Mouse (Mus musculus) neural tube, embryonic 11.5 days (tissue): ENCODE measurements around the gene Slc24a3. TPM values are rescaled to one million over a fixed set of nuclear protein-coding genes. Genes with fewer than 3 reads are reported as not detected.

ENCODE experiments used
- ATAC-seq: fragments of 200-750 bp; cut with Nextera tagmentation; 2 replicates; pipeline ENCODE4 v1.8.0; 2017; ENCODE audit warnings: moderate number of reproducible peaks, mild to moderate bottlenecking, moderate TSS enrichment, moderate library complexity; ENCODE audit not compliant: insufficient read depth, low FRiP score, low TSS enrichment
- DNase-seq: peaks from one replicate; pipeline ENCODE4 v3.0.0-alpha.2; 2015; ENCODE audit warnings: low spot score
- H3K27ac ChIP-seq: fragments of 300-500 bp; sonication (generic); 2 replicates; pipeline ENCODE4 v1.5.1; 2014; ENCODE audit warnings: low read depth, mild to moderate bottlenecking, low read length
- H3K27me3 ChIP-seq: fragments of 300-500 bp; sonication (generic); 2 replicates; pipeline ENCODE4 v1.6.1; 2014; ENCODE audit warnings: mild to moderate bottlenecking, low read length, mixed read lengths; ENCODE audit not compliant: control insufficient read depth, insufficient read depth
- H3K36me3 ChIP-seq: fragments of 300-500 bp; sonication (generic); 2 replicates; pipeline ENCODE4 v1.6.1; 2014; ENCODE audit warnings: mild to moderate bottlenecking, low read length, moderate library complexity, mixed read lengths; ENCODE audit not compliant: control insufficient read depth, insufficient read depth
- H3K4me1 ChIP-seq: fragments of 300-500 bp; sonication (generic); 2 replicates; pipeline ENCODE4 v1.6.1; 2014; ENCODE audit warnings: low read length, mixed read lengths; ENCODE audit not compliant: control insufficient read depth, insufficient read depth
- H3K4me2 ChIP-seq: fragments of 300-500 bp; sonication (generic); 2 replicates; pipeline ENCODE4 v1.6.1; 2014; ENCODE audit warnings: low read depth, mild to moderate bottlenecking, moderate library complexity
- H3K4me3 ChIP-seq: fragments of 300-500 bp; sonication (generic); 2 replicates; pipeline ENCODE4 v1.5.1; 2014; ENCODE audit warnings: low read depth, low read length
- H3K9ac ChIP-seq: fragments of 300-500 bp; sonication (generic); 2 replicates; pipeline ENCODE4 v1.6.1; 2014; ENCODE audit warnings: mild to moderate bottlenecking, low read length
- H3K9me3 ChIP-seq: fragments of 300-500 bp; sonication (generic); 2 replicates; pipeline ENCODE4 v1.6.1; 2016; ENCODE audit warnings: low read length; ENCODE audit not compliant: control insufficient read depth
- whole genome bisulfite sequencing: fragments of 180-500 bp; shearing (Covaris S2); extraction: QIAGEN DNeasy Blood & Tissue Kit; methylation state at CpG from one replicate; pipeline ENCODE4 v1.1.7; 2014; 5-methylcytosine and 5-hydroxymethylcytosine counted together
- polyA plus RNA-seq: library from polyadenylated mRNA; unstranded; fragments of >200 nt; fragmentation: Nextera tagmentation; extraction: Ambion mirVana; gene quantifications from 2 replicates; pipeline ENCODE4 v1.2.1, GENCODE M21; 2014

Gene Slc24a3
- polyA plus RNA-seq, 1 experiment from 2014 or later = 6.2 TPM

DNA sequence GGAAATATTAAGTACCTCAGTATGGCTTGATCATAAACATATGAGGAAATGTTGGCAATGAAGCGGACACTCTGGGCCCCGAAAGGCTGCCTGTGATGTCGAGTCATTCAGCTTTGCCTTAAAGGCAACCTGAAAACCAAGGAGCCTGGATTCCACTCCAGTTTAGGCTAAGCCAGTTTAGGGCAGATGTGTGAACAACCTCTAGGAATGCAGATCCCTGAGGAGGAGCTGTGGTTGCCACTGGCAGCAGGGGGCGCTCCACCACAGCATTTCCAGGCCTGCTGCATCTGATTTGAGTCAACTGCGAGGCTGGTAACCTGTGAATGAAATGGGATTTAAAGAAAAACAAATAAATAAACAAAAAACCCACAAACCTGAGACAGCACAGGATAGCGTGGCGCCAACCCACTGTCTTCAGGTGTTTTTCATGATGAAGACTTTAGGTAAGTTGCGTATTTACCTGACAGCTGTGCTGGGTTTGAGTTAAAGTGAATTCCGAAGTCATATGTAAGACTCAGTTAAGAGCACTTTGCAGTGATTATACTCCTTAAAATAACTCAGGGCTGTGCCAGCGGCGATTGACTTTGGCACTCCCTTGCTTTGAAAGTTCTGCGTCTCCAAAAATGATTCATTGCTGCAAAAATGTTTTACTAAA lies 6.4 kb upstream of the Slc24a3 start:
- WGBS = 30% methylated on average over 12 of the region's 12 CpGs

GRCm38 (mm10) chr2:145164086-145164485 lies 3.5 kb upstream of the Slc24a3 start:
- DNase-seq = no peak
- peaks cover 2% of the 10 kb centered on the region; the same call in 1 of the 2 replicates for H3K4me1 ChIP-seq
- H3K4me3 ChIP-seq = no peak overlapping the region
- H3K27ac ChIP-seq = no peak overlapping the region
- no peak overlapping the region for H3K9ac ChIP-seq
- no peaks in the 10 kb centered on the region for H3K27me3 ChIP-seq
- H3K4me2 ChIP-seq = no peak overlapping the region
- H3K9me3 ChIP-seq = no peaks in the 10 kb centered on the region
- 82% methylated on average over 5 of the region's 5 CpGs for WGBS
- no peaks in the 10 kb centered on the region for H3K36me3 ChIP-seq
- no peak for ATAC-seq

More for the DNA sequence above, 6.4 kb upstream of the Slc24a3 start:
- no peak overlapping the region for H3K4me3 ChIP-seq
- H3K36me3 ChIP-seq = no peaks in the 10 kb centered on the region
- peak; percentile 81 for DNase-seq
- H3K4me2 ChIP-seq = no peak overlapping the region
- peak; percentile 60; the same call in 1 of the 2 replicates for ATAC-seq
- no peaks in the 10 kb centered on the region for H3K27me3 ChIP-seq
- no peaks in the 10 kb centered on the region for H3K4me1 ChIP-seq
- no peaks in the 10 kb centered on the region for H3K9me3 ChIP-seq
- H3K9ac ChIP-seq = no peak overlapping the region
- no peak overlapping the region for H3K27ac ChIP-seq

DNA sequence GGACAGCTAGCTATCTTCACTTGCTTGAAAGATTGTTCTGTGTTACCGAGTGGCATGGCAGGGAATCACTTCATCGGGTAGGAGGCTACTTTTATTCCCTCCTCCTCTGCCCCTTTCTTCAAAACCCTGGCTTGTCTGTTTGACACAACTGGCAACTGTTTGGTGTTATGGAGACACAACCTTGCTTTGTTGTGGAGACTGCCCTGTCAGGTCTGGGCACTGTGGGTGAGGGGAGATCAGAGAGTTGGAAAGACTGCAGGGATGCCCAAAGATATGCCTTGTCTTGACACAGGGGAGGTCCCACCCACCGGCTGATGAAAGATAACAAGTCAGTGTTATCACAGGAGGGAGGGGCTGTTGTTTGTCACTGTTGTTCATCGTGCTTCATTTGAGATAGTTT lies 3.0 kb upstream of the Slc24a3 start:
- no peak for DNase-seq
- no peak for ATAC-seq
- Histone ChIP-seq H3K36me3 (no peaks in the 10 kb centered on the region), H3K9ac (no peak overlapping the region), H3K27ac (no peak overlapping the region), H3K4me3 (no peak overlapping the region), H3K27me3 (no peaks in the 10 kb centered on the region), H3K9me3 (no peaks in the 10 kb centered on the region), H3K4me1 (peaks cover 2% of the 10 kb centered on the region; the same call in 1 of the 2 replicates), H3K4me2 (no peak overlapping the region)
- 74% methylated on average over 4 of the region's 4 CpGs for WGBS

DNA sequence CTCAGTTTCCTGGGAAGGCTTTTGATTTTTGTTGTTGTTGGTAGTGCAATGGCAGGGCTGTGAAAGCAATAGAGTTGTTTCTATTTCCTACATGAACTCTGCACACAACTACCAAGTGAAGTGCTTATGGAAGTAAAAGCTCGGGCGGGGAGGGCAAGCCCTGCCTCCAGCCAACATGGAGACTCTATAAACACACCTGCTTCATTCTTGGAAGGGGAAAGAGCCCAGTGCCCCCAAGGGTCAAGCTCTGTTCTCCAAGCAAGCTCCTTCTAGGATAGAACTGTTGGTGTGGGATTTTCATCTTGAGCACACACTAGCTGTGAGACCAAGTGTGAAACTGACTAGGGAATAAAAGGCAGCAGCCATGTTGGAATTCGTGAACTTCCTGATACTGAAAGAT lies 2.5 kb upstream of the Slc24a3 start:
- H3K27ac ChIP-seq = no peak overlapping the region
- ATAC-seq (no peak), DNase-seq (no peak)
- no peak overlapping the region for H3K9ac ChIP-seq
- peaks cover 2% of the 10 kb centered on the region; the same call in 1 of the 2 replicates for H3K4me1 ChIP-seq
- no peaks in the 10 kb centered on the region for H3K27me3 ChIP-seq
- 94% methylated on average over 3 of the region's 3 CpGs for WGBS
- no peaks in the 10 kb centered on the region for H3K9me3 ChIP-seq
- H3K4me3 ChIP-seq = no peak overlapping the region
- no peak overlapping the region for H3K4me2 ChIP-seq
- no peaks in the 10 kb centered on the region for H3K36me3 ChIP-seq

GRCm38 (mm10) chr2:145165854-145166253 lies 1.7 kb upstream of the Slc24a3 start:
- H3K9me3 ChIP-seq = no peaks in the 10 kb centered on the region
- H3K36me3 ChIP-seq = no peaks in the 10 kb centered on the region
- no peaks in the 10 kb centered on the region for H3K27me3 ChIP-seq
- H3K9ac ChIP-seq = no peak overlapping the region
- H3K4me2 ChIP-seq = no peak overlapping the region
- no peak overlapping the region for H3K4me3 ChIP-seq
- H3K27ac ChIP-seq = no peak overlapping the region
- 91% methylated on average over 6 of the region's 6 CpGs for WGBS
- H3K4me1 ChIP-seq = peaks cover 2% of the 10 kb centered on the region; the same call in 1 of the 2 replicates
- no peak for ATAC-seq
- no peak for DNase-seq

GRCm38 (mm10) chr2:145167051-145167663 lies 397 bp upstream of the Slc24a3 start:
- WGBS = 1% methylated on average over 36 of the region's 38 CpGs
- DNase-seq (peak; percentile 79), ATAC-seq (peak; percentile 74)
- Histone ChIP-seq H3K27me3 (no peaks in the 10 kb centered on the region), H3K4me1 (peaks cover 2% of the 10 kb centered on the region; the same call in 1 of the 2 replicates), H3K4me3 (peak overlapping the region; percentile 75), H3K9ac (peak overlapping the region; percentile 83), H3K36me3 (no peaks in the 10 kb centered on the region), H3K4me2 (peak overlapping the region; percentile 85), H3K9me3 (no peaks in the 10 kb centered on the region), H3K27ac (peak overlapping the region; percentile 83)

DNA sequence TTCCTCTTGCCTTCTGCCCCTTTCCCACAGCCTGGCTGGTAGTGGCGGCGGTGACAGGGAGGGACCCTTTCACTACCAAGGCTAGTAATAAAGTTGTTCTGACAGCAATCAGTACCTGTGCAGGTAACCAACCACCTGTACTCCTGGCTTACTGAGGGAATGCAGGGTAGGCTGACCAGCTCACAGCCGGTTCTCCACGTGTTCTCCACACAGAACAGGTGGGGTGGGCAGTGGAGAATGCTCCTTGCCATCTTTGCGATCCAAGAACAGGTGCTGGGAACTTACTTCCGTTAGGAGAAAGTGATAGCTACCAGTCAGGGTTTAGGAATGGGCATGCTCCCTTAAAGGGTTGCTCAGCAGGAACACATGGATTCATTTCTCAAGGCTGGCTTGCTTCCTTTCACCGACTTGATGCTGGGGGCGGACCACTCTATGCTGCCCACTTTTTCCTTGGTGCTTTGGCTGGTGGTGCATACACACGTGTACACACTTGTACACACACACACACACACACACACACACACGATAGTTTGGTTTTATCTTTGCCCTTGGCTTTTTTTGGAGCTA lies 934 bp downstream of the Slc24a3 start:
- Histone ChIP-seq H3K27ac (peak overlapping the region; percentile 83), H3K27me3 (no peaks in the 10 kb centered on the region), H3K9me3 (no peaks in the 10 kb centered on the region), H3K9ac (peak overlapping the region; percentile 83), H3K4me3 (peak overlapping the region; percentile 75), H3K4me1 (peaks cover 2% of the 10 kb centered on the region; the same call in 1 of the 2 replicates), H3K36me3 (no peaks in the 10 kb centered on the region), H3K4me2 (peak overlapping the region; percentile 85)
- WGBS = 10% methylated on average over 10 of the region's 10 CpGs
- ATAC-seq = peak; percentile 18
- no peak for DNase-seq

DNA sequence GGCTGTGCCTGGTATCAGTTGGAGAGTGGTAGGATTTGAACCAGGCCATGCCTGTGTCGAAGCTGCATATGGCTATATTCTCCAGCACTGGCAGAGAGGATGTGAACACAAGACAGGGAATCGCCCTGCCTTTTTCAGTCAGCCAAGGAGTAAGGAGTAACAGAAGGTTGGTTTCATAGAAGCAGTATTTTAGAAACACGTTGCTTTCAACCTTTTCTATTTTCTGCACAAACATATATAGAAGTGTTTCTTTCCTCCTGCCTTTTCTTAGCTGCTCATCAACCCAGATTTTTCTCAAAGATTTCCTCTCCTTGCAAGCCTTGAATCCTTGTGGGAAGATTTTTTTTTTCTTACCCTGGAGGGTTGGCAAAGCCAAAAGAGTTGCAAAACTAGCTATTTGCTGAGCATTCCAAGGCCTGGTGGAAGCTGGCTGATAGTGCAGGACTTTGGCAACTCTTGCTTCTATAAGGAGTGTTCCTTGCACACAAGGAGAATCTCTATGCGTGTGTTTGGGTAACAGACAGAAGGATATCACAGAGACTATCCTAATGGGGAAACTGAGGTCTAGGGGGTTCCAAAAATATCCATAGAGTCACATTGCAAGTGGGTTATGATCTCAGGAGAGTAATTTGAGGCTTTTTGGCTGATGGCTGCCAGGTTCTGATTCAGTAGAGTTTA lies 5.6 kb downstream of the Slc24a3 start:
- DNase-seq (no peak), ATAC-seq (no peak)
- Histone ChIP-seq H3K9me3 (no peaks in the 10 kb centered on the region), H3K27ac (no peak overlapping the region), H3K27me3 (no peaks in the 10 kb centered on the region), H3K4me3 (no peak overlapping the region), H3K4me1 (0 out of 2 replicates have a peak, but pooled peaks cover 2% of the 10 kb centered on the region), H3K4me2 (no peak overlapping the region), H3K36me3 (no peaks in the 10 kb centered on the region), H3K9ac (no peak overlapping the region)
- 85% methylated on average over 4 of the region's 4 CpGs for WGBS
